Mouse (Mus musculus) E14TG2a.4 (cell line): Measurements from ENCODE around the gene Il22.
A peak's percentile ranks its signal among the peaks of the same experiment; 100 is the strongest.
"Not testable (repeated sequence)": the region's sequence is repeated elsewhere in the genome, so short reads cannot be mapped to it uniquely, and the experiment has no call there.

Experiments
- H3K27me3 ChIP-seq: 2 replicates; pipeline ENCODE4 v1.6.1; 2014; ENCODE audit warnings: low read length, control low read depth; ENCODE audit not compliant: insufficient read depth
- H3K36me3 ChIP-seq: 2 replicates; pipeline ENCODE4 v1.6.1; 2014; ENCODE audit warnings: low read length, control low read depth; ENCODE audit not compliant: insufficient read depth
- H3K4me1 ChIP-seq: replicated peaks from 2 replicates; pipeline ENCODE4 v1.6.1; 2014; ENCODE audit warnings: low read depth, low read length, control low read depth
- H3K4me3 ChIP-seq: replicated peaks from 2 replicates; pipeline ENCODE4 v1.5.1; 2014; ENCODE audit warnings: mild to moderate bottlenecking, low read length
- H3K9me3 ChIP-seq: 2 replicates; pipeline ENCODE4 v1.6.1; 2014; ENCODE audit warnings: low read length, control low read depth
- CTCF ChIP-seq: conservative IDR thresholded peaks from 2 replicates; pipeline ENCODE4 v1.5.1; 2014; ENCODE audit warnings: low read length
- NANOG ChIP-seq: IDR thresholded peaks from 2 replicates; pipeline ENCODE4 v1.6.1; 2014; ENCODE audit warnings: borderline replicate concordance, low read length, mixed read lengths
- POU5F1 ChIP-seq: IDR thresholded peaks from 2 replicates; pipeline ENCODE4 v1.6.1; 2014; ENCODE audit warnings: low read length, borderline replicate concordance

Il22 gene

DNA sequence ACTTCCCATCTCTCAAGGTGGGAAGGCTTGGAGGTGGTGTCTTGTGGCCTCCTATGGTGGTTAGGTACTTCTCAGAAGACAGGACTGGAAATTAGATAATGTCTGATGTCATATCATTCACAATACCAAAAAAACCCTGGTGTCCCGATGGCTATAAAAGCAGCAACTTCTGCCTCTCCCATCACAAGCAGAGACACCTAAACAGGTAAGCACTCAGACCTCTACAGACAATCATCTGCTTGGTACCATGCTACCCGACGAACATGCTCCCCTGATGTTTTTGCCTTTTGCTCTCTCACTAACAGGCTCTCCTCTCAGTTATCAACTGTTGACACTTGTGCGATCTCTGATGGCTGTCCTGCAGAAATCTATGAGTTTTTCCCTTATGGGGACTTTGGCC is at the start of gene Il22:
Gene Il22, plus strand, starts transcription at position 301 of the 400 bp plus-strand sequence.
- no peaks in the 10 kb centered on the region for H3K36me3 ChIP-seq
- H3K27me3 ChIP-seq = no peaks in the 10 kb centered on the region
- no peaks in the 10 kb centered on the region for H3K4me1 ChIP-seq
- no peak within 1 kb of the TSS for H3K4me3 ChIP-seq
- TF ChIP-seq POU5F1 = no peak
- no peak for TF ChIP-seq CTCF
- TF ChIP-seq NANOG = no peak
- no peaks in the 10 kb centered on the region for H3K9me3 ChIP-seq

DNA sequence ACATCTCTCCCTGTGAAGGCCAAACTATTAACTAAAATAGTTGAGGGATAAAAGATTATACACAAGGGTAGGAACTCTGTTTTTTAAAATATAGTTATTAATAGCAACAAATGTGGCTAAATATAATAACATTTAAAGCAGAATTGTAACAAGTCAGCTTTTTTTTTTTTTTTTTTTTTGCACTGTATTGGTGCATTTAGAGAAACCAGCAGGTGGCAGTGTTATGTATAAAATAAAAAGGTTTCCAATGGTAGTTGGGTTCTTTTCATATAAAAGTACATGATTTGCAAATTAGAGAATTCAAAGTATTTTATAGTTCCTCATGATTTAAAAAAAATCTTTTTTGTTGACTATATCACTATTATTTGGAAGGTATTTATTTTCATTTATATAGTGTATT is 48.8 kb upstream of the Il22 start:
- TF ChIP-seq CTCF (peak; percentile 31), POU5F1 (no peak), NANOG (no peak)
- no peak overlapping the region for H3K4me3 ChIP-seq
- H3K9me3 ChIP-seq = no peaks in the 10 kb centered on the region
- peaks cover 39% of the 10 kb centered on the region for H3K36me3 ChIP-seq
- H3K4me1 ChIP-seq = peaks cover 5% of the 10 kb centered on the region; the same call in 1 of the 2 replicates
- H3K27me3 ChIP-seq = no peaks in the 10 kb centered on the region

DNA sequence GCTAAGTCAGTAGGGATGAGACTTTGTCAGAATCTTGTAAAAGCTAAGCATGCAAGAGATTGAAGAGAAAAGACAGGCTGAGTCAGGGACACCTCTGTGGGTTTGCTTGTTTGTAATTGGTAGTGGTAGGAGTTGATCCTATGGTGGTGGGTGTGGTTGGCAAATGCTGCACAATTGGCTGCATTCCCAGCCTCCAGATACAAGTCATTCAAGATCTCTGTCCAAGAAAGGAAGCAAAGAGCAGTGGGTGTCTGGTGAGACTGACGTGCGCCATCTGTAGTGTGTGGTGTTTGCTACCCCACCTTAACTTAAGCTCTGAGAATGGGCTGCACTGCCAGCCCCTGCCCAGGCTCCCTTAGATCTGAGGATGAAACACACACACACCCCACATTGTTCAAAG is 43.6 kb upstream of the Il22 start:
- H3K4me3 ChIP-seq = no peak overlapping the region
- peaks cover 27% of the 10 kb centered on the region for H3K36me3 ChIP-seq
- no peaks in the 10 kb centered on the region for H3K9me3 ChIP-seq
- TF ChIP-seq NANOG = no peak
- TF ChIP-seq POU5F1 = no peak
- no peak for TF ChIP-seq CTCF
- H3K4me1 ChIP-seq = peaks cover 14% of the 10 kb centered on the region
- H3K27me3 ChIP-seq = no peaks in the 10 kb centered on the region

- no peak for TF ChIP-seq CTCF
- TF ChIP-seq POU5F1 = no peak
- no peak for TF ChIP-seq NANOG
- H3K9me3 ChIP-seq = no peaks in the 10 kb centered on the region
- H3K4me3 ChIP-seq = no peak overlapping the region
- H3K36me3 ChIP-seq = peaks cover 9% of the 10 kb centered on the region
- H3K4me1 ChIP-seq = peaks cover 47% of the 10 kb centered on the region
- no peaks in the 10 kb centered on the region for H3K27me3 ChIP-seq
These were observed 35.5 kb upstream of the Il22 start for GRCm38 (mm10) chr10:118169212-118169611.

DNA sequence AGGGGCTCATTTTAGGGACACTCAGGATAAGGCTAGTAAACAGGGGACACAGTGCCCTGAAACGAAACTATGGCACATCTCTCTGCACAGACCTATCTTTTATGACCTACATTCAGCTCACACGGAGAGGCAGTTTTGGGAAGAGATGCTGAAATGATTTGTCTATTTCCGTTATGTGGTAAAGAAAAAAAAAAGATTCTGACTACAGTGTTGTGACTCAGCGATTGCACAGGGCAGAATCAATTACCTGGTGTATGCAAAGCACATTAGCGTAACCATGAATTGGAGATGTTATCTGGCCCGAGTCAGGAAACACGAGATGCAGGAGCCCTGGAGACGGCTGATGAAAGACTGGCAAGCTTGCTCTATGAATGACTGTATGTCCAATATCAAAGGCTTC is 32.3 kb upstream of the Il22 start:
- H3K4me1 ChIP-seq = peaks cover 31% of the 10 kb centered on the region
- no peaks in the 10 kb centered on the region for H3K9me3 ChIP-seq
- TF ChIP-seq POU5F1 (no peak), CTCF (no peak), NANOG (no peak)
- H3K36me3 ChIP-seq = no peaks in the 10 kb centered on the region
- H3K27me3 ChIP-seq = no peaks in the 10 kb centered on the region
- no peak overlapping the region for H3K4me3 ChIP-seq

DNA sequence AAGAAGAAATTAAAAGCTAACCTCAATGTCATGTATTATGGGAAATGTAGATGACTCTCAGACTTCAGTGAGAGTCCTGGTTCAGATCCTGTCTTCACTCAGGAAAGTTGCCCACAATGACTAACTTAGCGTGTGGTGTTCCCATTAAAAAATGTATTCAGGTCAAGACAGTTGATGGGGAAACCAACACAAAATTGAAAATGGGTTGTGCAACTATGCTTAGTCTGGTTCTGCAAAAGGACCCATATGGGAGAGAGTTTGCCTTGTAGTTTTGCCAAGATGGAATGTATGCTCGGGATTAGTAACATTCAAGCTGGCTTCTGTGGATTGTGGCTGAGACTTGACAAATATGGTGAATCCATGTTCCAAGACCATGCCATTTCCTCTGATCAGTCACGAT is 31.9 kb upstream of the Il22 start:
- TF ChIP-seq NANOG = no peak
- TF ChIP-seq CTCF = no peak
- no peak for TF ChIP-seq POU5F1
- Histone ChIP-seq H3K36me3 (no peaks in the 10 kb centered on the region), H3K4me1 (peaks cover 29% of the 10 kb centered on the region), H3K4me3 (no peak overlapping the region), H3K27me3 (no peaks in the 10 kb centered on the region), H3K9me3 (no peaks in the 10 kb centered on the region)

- H3K36me3 ChIP-seq, H3K9me3 ChIP-seq, H3K27me3 ChIP-seq, H3K4me3 ChIP-seq, H3K4me1 ChIP-seq: not testable (repeated sequence)
These were observed 29.2 kb upstream of the Il22 start for GRCm38 (mm10) chr10:118175542-118175941.

DNA sequence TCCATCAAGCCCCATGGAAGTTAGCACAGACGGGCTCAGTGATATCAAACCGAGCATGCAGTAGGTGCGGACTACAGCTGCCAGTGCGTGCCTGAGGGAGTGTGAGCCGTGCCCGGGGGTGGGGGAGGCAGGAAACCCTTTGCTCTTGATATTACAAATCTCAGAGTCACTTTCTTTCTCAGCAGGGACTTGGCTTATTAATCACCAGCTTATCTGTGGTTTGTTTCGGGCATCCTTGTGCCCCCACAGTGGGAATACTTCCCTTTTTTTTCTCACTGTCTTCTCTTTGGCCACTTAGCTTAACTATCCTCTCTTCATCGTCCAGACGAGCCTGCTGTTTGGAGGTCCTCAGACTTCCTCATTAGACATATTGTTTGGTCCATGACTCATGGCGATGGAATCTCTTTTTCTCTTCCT is 26.0 kb upstream of the Il22 start:
- Histone ChIP-seq H3K4me1 (no peaks in the 10 kb centered on the region), H3K36me3 (no peaks in the 10 kb centered on the region), H3K9me3 (no peaks in the 10 kb centered on the region), H3K4me3 (no peak overlapping the region), H3K27me3 (no peaks in the 10 kb centered on the region)
- TF ChIP-seq CTCF (no peak), NANOG (no peak), POU5F1 (no peak)

DNA sequence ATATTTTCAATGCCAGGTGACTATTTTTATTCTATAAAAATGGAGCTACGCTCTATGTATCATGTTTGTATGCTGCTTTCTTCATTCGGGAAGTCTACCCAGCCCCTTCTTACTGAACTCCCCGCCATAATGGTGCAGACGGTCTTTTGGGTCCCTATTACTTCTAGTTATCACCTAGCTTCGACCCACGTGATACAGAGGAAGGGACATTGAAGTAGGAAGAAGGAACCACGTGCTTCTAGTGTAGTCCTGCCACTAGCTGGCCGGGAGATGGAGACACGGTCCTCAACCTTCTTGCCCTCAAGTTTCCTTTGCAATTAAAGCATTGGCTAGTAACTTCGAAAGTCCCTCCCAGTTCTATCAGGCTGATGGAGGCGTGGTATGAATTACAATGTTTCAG is 25.5 kb upstream of the Il22 start:
- no peaks in the 10 kb centered on the region for H3K27me3 ChIP-seq
- no peak for TF ChIP-seq POU5F1
- TF ChIP-seq CTCF = no peak
- no peak for TF ChIP-seq NANOG
- H3K4me3 ChIP-seq = no peak overlapping the region
- no peaks in the 10 kb centered on the region for H3K9me3 ChIP-seq
- H3K4me1 ChIP-seq = no peaks in the 10 kb centered on the region
- no peaks in the 10 kb centered on the region for H3K36me3 ChIP-seq

DNA sequence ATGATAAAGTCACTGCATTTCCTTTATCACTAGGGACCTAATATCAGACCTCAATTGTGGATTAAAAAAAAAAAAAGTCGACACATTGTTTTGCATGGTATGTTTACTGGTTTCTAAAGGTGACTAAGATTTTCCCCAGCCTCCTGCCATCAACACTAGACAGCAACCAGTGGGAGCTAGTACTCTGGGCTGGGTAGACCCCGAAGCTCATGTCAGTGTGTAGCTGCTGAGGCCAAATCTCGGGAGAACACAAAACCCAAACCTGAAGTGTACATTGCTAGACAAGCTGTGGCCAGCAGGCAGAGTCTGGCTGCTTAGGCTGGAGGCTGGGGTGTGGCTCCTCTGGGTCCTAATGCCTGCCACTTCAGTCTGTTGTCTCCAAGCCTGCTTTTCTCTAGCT is 9.6 kb upstream of the Il22 start:
- not testable (repeated sequence) for H3K27me3 ChIP-seq, H3K9me3 ChIP-seq, H3K36me3 ChIP-seq, H3K4me1 ChIP-seq, H3K4me3 ChIP-seq

DNA sequence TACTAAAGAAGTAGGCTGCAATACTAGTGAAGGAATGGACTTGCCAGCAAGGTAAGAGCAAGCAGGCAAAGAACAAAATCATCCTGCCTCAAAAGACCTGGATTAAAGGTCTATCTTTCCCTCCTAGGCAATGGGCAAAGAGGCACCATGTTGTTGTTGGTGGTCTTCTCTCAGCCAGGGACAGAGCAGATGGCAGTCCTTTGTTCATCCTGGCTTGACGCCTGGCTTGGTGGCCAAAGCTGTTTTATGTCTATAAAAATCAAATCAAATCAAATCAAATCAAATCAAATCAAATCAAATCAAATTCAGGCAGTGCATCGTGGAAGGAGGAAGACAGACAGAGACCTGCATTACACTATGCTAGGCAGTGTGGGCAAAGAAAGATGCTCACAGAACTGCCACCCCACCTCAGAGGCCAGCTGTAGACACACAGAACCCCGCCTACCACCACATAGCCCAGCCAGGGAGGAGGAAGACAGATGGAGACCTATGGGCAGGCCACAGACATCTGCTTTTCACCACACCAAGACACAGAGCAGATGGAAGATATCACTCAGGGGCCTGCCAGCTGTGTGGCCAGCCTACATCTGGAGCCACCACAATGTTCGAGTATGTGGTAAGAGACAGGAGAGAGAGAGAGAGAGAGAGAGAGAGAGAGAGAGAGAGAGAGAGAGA is 11.1 kb downstream of the Il22 start:
- H3K4me3 ChIP-seq, H3K4me1 ChIP-seq, H3K27me3 ChIP-seq, H3K36me3 ChIP-seq, H3K9me3 ChIP-seq: not testable (repeated sequence)

DNA sequence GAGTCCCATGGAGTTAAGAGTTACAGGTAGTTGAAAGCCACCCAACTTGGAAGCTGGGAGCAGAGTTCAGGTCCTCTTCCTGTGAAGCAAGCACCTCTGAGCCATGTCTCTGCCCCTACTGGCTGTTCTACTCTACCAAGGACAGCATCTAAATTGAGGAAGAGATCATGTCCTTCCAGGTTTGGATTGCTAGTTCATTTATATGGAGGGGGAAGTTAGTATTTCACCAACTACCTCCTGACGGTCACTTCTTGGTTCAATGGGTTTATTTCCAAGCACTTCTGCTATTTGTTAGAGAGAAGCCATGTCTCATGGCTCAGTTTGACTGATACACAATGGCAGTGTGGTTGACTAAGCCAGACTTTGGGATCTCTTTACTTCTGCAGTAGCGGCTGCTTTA is 22.9 kb downstream of the Il22 start:
- H3K9me3 ChIP-seq, H3K4me3 ChIP-seq, H3K4me1 ChIP-seq, H3K27me3 ChIP-seq, H3K36me3 ChIP-seq: not testable (repeated sequence)

GRCm38 (mm10) chr10:118232607-118233006 is 27.9 kb downstream of the Il22 start:
- not testable (repeated sequence) for H3K36me3 ChIP-seq, H3K27me3 ChIP-seq, H3K9me3 ChIP-seq, H3K4me1 ChIP-seq, H3K4me3 ChIP-seq
